Mouse (Mus musculus) limb, embryonic 10.5 days (tissue): ENCODE measurements around the gene Spns2. TPM values are rescaled to one million over a fixed set of nuclear protein-coding genes. Genes with fewer than 3 reads are reported as not detected.
A peak's percentile ranks its signal among the peaks of the same experiment; 100 is the strongest.

Source experiments
- DNase-seq: peaks from one replicate; pipeline ENCODE4 v3.0.0-alpha.2; 2017; ENCODE audit warnings: low spot score
- H3K27ac ChIP-seq: fragments of 300-500 bp; sonication (generic); 2 replicates; pipeline ENCODE4 v1.5.1; 2016; ENCODE audit warnings: mild to moderate bottlenecking
- H3K27me3 ChIP-seq: fragments of 300-500 bp; sonication (generic); 2 replicates; pipeline ENCODE4 v1.6.1; 2016; ENCODE audit warnings: low read depth, mild to moderate bottlenecking; ENCODE audit not compliant: poor library complexity, severe bottlenecking
- H3K36me3 ChIP-seq: fragments of 300-500 bp; sonication (generic); 2 replicates; pipeline ENCODE4 v1.6.1; 2016; ENCODE audit warnings: mild to moderate bottlenecking, moderate library complexity
- H3K4me1 ChIP-seq: fragments of 300-500 bp; sonication (generic); 2 replicates; pipeline ENCODE4 v1.6.1; 2016
- H3K4me3 ChIP-seq: fragments of 300-500 bp; sonication (generic); 2 replicates; pipeline ENCODE4 v1.5.1; 2016; ENCODE audit warnings: mild to moderate bottlenecking, moderate library complexity
- H3K9me3 ChIP-seq: fragments of 300-500 bp; sonication (generic); replicated peaks from 2 replicates; pipeline ENCODE4 v1.6.1; 2016; ENCODE audit warnings: mild to moderate bottlenecking
- WGBS: fragments of 180-500 bp; shearing (Covaris S2); methylation state at CpG from one replicate; pipeline ENCODE4 v1.1.7; 2016; 5-methylcytosine and 5-hydroxymethylcytosine counted together
- polyA plus RNA-seq: library from polyadenylated mRNA; unstranded; fragments of >200 nt; fragmentation: Nextera tagmentation; extraction: Ambion mirVana; gene quantifications from 2 replicates; pipeline ENCODE4 v1.2.1, GENCODE M21; 2016

Spns2 gene
- polyA plus RNA-seq, result 2.8 and 3.0 TPM in 2 replicates

- DNase-seq, result peak; percentile 88
- H3K27me3 ChIP-seq, result peaks cover 53% of the 10 kb centered on the region
- WGBS, result under 1% methylated on average over 42 of the region's 42 CpGs
- peak within 1 kb of the TSS; percentile 67 for H3K4me3 ChIP-seq
- H3K36me3 ChIP-seq, result no peaks in the 10 kb centered on the region
- peaks cover 26% of the 10 kb centered on the region for H3K4me1 ChIP-seq
- H3K27ac ChIP-seq, result peak within 1 kb of the TSS; percentile 63
- no peaks in the 10 kb centered on the region for H3K9me3 ChIP-seq
These were observed at the start of gene Spns2 for GRCm38 (mm10) chr11:72489881-72490301. Gene Spns2, minus strand, starts transcription at chr11:72489904.

- WGBS, result 93% methylated on average over 7 of the region's 7 CpGs
- no peak overlapping the region for H3K4me3 ChIP-seq
- no peaks in the 10 kb centered on the region for H3K27me3 ChIP-seq
These were observed 49.1 kb upstream of the Spns2 start for GRCm38 (mm10) chr11:72538811-72539210.

GRCm38 (mm10) chr11:72538037-72538755, 48.5 kb upstream of the Spns2 start:
- Histone ChIP-seq H3K27me3 (no peaks in the 10 kb centered on the region), H3K4me3 (no peak overlapping the region), H3K9me3 (no peaks in the 10 kb centered on the region), H3K27ac (no peak overlapping the region), H3K4me1 (peaks cover 10% of the 10 kb centered on the region), H3K36me3 (no peaks in the 10 kb centered on the region)
- 67% methylated on average over 8 of the region's 8 CpGs for WGBS
- DNase-seq, result no peak

More at GRCm38 (mm10) chr11:72538811-72539210, 49.1 kb upstream of the Spns2 start:
- Histone ChIP-seq H3K27ac (no peak overlapping the region), H3K4me1 (peaks cover 10% of the 10 kb centered on the region), H3K36me3 (no peaks in the 10 kb centered on the region), H3K9me3 (no peaks in the 10 kb centered on the region)
- DNase-seq, result no peak

- no peak for DNase-seq
- Histone ChIP-seq H3K9me3 (no peaks in the 10 kb centered on the region), H3K27ac (no peak overlapping the region), H3K27me3 (no peaks in the 10 kb centered on the region), H3K4me1 (peaks cover 10% of the 10 kb centered on the region), H3K4me3 (no peak overlapping the region), H3K36me3 (no peaks in the 10 kb centered on the region)
- WGBS, result 83% methylated on average over 2 of the region's 2 CpGs
These were observed 47.8 kb upstream of the Spns2 start for GRCm38 (mm10) chr11:72537503-72537902.

- no peak overlapping the region for H3K4me3 ChIP-seq
- no peak overlapping the region for H3K27ac ChIP-seq
- no peak for DNase-seq
- WGBS, result 79% methylated on average over 3 of the region's 3 CpGs
- no peaks in the 10 kb centered on the region for H3K27me3 ChIP-seq
- no peaks in the 10 kb centered on the region for H3K36me3 ChIP-seq
- H3K4me1 ChIP-seq, result peaks cover 10% of the 10 kb centered on the region
- H3K9me3 ChIP-seq, result no peaks in the 10 kb centered on the region
These were observed 45.8 kb upstream of the Spns2 start for GRCm38 (mm10) chr11:72535519-72535918.

- Histone ChIP-seq H3K27me3 (no peaks in the 10 kb centered on the region), H3K9me3 (no peaks in the 10 kb centered on the region), H3K36me3 (no peaks in the 10 kb centered on the region), H3K4me3 (no peak overlapping the region), H3K27ac (no peak overlapping the region), H3K4me1 (peaks cover 4% of the 10 kb centered on the region)
- 73% methylated on average over 3 of the region's 3 CpGs for WGBS
- no peak for DNase-seq
These were observed 43.2 kb upstream of the Spns2 start for GRCm38 (mm10) chr11:72532890-72533289.

- DNase-seq, result no peak
- Histone ChIP-seq H3K27me3 (no peaks in the 10 kb centered on the region), H3K4me1 (no peaks in the 10 kb centered on the region), H3K27ac (no peak overlapping the region), H3K36me3 (no peaks in the 10 kb centered on the region), H3K9me3 (no peaks in the 10 kb centered on the region), H3K4me3 (no peak overlapping the region)
- WGBS, result 78% methylated on average over 1 of the region's 1 CpGs
These were observed 41.9 kb upstream of the Spns2 start for GRCm38 (mm10) chr11:72531632-72532031.

GRCm38 (mm10) chr11:72531144-72531543, 41.4 kb upstream of the Spns2 start:
- WGBS, result 88% methylated on average over 5 of the region's 5 CpGs
- H3K27me3 ChIP-seq, result no peaks in the 10 kb centered on the region

GRCm38 (mm10) chr11:72526190-72526589, 36.5 kb upstream of the Spns2 start:
- H3K36me3 ChIP-seq, result no peaks in the 10 kb centered on the region
- no peak overlapping the region for H3K4me3 ChIP-seq
- no peaks in the 10 kb centered on the region for H3K27me3 ChIP-seq
- H3K4me1 ChIP-seq, result no peaks in the 10 kb centered on the region
- 84% methylated on average over 4 of the region's 4 CpGs for WGBS
- H3K9me3 ChIP-seq, result no peaks in the 10 kb centered on the region
- DNase-seq, result no peak
- H3K27ac ChIP-seq, result no peak overlapping the region

More at GRCm38 (mm10) chr11:72531144-72531543, 41.4 kb upstream of the Spns2 start:
- no peak for DNase-seq
- Histone ChIP-seq H3K4me3 (no peak overlapping the region), H3K36me3 (no peaks in the 10 kb centered on the region), H3K9me3 (no peaks in the 10 kb centered on the region), H3K4me1 (no peaks in the 10 kb centered on the region), H3K27ac (no peak overlapping the region)

GRCm38 (mm10) chr11:72523711-72524110, 34.0 kb upstream of the Spns2 start:
- DNase-seq, result no peak
- Histone ChIP-seq H3K9me3 (no peaks in the 10 kb centered on the region), H3K27me3 (no peaks in the 10 kb centered on the region), H3K4me1 (no peaks in the 10 kb centered on the region), H3K36me3 (no peaks in the 10 kb centered on the region), H3K27ac (no peak overlapping the region), H3K4me3 (no peak overlapping the region)
- 71% methylated on average over 4 of the region's 4 CpGs for WGBS

GRCm38 (mm10) chr11:72522616-72523041, 32.9 kb upstream of the Spns2 start:
- no peaks in the 10 kb centered on the region for H3K4me1 ChIP-seq
- no peaks in the 10 kb centered on the region for H3K9me3 ChIP-seq
- H3K4me3 ChIP-seq, result no peak overlapping the region
- no peaks in the 10 kb centered on the region for H3K36me3 ChIP-seq
- no peak for DNase-seq
- no peak overlapping the region for H3K27ac ChIP-seq
- 84% methylated on average over 5 of the region's 5 CpGs for WGBS
- no peaks in the 10 kb centered on the region for H3K27me3 ChIP-seq

GRCm38 (mm10) chr11:72521598-72522541, 32.2 kb upstream of the Spns2 start:
- DNase-seq, result no peak
- 85% methylated on average over 5 of the region's 5 CpGs for WGBS
- Histone ChIP-seq H3K4me1 (no peaks in the 10 kb centered on the region), H3K4me3 (no peak overlapping the region), H3K27me3 (no peaks in the 10 kb centered on the region), H3K27ac (no peak overlapping the region), H3K36me3 (no peaks in the 10 kb centered on the region), H3K9me3 (no peaks in the 10 kb centered on the region)

GRCm38 (mm10) chr11:72519895-72520294, 30.2 kb upstream of the Spns2 start:
- WGBS, result 74% methylated on average over 3 of the region's 3 CpGs

More at GRCm38 (mm10) chr11:72519895-72520294, 30.2 kb upstream of the Spns2 start:
- Histone ChIP-seq H3K4me3 (no peak overlapping the region), H3K9me3 (no peaks in the 10 kb centered on the region), H3K27ac (no peak overlapping the region), H3K4me1 (no peaks in the 10 kb centered on the region), H3K27me3 (no peaks in the 10 kb centered on the region), H3K36me3 (no peaks in the 10 kb centered on the region)
- DNase-seq, result no peak
